Mouse (Mus musculus) A20 (cell line): ENCODE measurements around the gene Aanat.
A peak's percentile ranks its signal among the peaks of the same experiment; 100 is the strongest.

ENCODE experiments used
- DNase-seq: peaks from one replicate; pipeline ENCODE4 v3.0.0-alpha.2; 2011; ENCODE audit warnings: low read depth, low spot score

The Aanat gene

GRCm38 (mm10) chr11:116586310-116586709, at the start of gene Aanat:
Aanat (plus strand) TSS chr11:116586432.
- no peak for DNase-seq

- no peak for DNase-seq
These were observed 49.5 kb upstream of the Aanat start for GRCm38 (mm10) chr11:116536685-116537084.

- DNase-seq: no peak
These were observed 48.8 kb upstream of the Aanat start for GRCm38 (mm10) chr11:116537388-116537787.

GRCm38 (mm10) chr11:116538142-116538735, 48.0 kb upstream of the Aanat start:
- DNase-seq: no peak

GRCm38 (mm10) chr11:116541183-116541582, 45.0 kb upstream of the Aanat start:
- no peak for DNase-seq

GRCm38 (mm10) chr11:116543110-116543509, 43.1 kb upstream of the Aanat start:
- peak; percentile 44 for DNase-seq

GRCm38 (mm10) chr11:116547296-116548060, 38.8 kb upstream of the Aanat start:
- DNase-seq: no peak

- DNase-seq: no peak
These were observed 37.5 kb upstream of the Aanat start for GRCm38 (mm10) chr11:116548780-116549179.

- no peak for DNase-seq
These were observed 36.8 kb upstream of the Aanat start for GRCm38 (mm10) chr11:116549273-116550038.

GRCm38 (mm10) chr11:116550748-116551147, 35.5 kb upstream of the Aanat start:
- DNase-seq: no peak

- no peak for DNase-seq
These were observed 34.0 kb upstream of the Aanat start for GRCm38 (mm10) chr11:116552194-116552593.

- peak; percentile 67 for DNase-seq
These were observed 31.9 kb upstream of the Aanat start for GRCm38 (mm10) chr11:116554171-116554878.

GRCm38 (mm10) chr11:116555572-116555971, 30.7 kb upstream of the Aanat start:
- no peak for DNase-seq

GRCm38 (mm10) chr11:116556308-116556707, 29.9 kb upstream of the Aanat start:
- DNase-seq: no peak

- DNase-seq: no peak
These were observed 20.8 kb upstream of the Aanat start for GRCm38 (mm10) chr11:116565283-116566041.

GRCm38 (mm10) chr11:116567531-116567930, 18.7 kb upstream of the Aanat start:
- no peak for DNase-seq

- no peak for DNase-seq
These were observed 15.4 kb upstream of the Aanat start for GRCm38 (mm10) chr11:116570821-116571220.

GRCm38 (mm10) chr11:116571767-116572679, 14.2 kb upstream of the Aanat start:
- DNase-seq: peak; percentile 56

- DNase-seq: peak; percentile 85
These were observed 13.3 kb upstream of the Aanat start for GRCm38 (mm10) chr11:116572756-116573543.
